Mouse (Mus musculus) kidney, embryonic 14.5 days (tissue): ENCODE data around the gene Acot8. TPM values are rescaled to one million over a fixed set of nuclear protein-coding genes. Genes with fewer than 3 reads are reported as not detected.

Experiments used
- ATAC-seq: fragments of 200-750 bp; cut with Nextera tagmentation; 2 replicates; pipeline ENCODE4 v1.8.0; 2017; ENCODE audit warnings: moderate number of reproducible peaks, mild to moderate bottlenecking, moderate TSS enrichment, moderate library complexity; ENCODE audit not compliant: low FRiP score, low TSS enrichment
- H3K27ac ChIP-seq: fragments of 300-500 bp; sonication (generic); 2 replicates; pipeline ENCODE4 v1.5.1; 2014; ENCODE audit warnings: low read depth, mild to moderate bottlenecking, low read length, moderate library complexity, mixed read lengths
- H3K27me3 ChIP-seq: fragments of 300-500 bp; sonication (generic); 2 replicates; pipeline ENCODE4 v1.6.1; 2014; ENCODE audit warnings: mild to moderate bottlenecking, low read length; ENCODE audit not compliant: control insufficient read depth, insufficient read depth
- H3K36me3 ChIP-seq: fragments of 300-500 bp; sonication (generic); 2 replicates; pipeline ENCODE4 v1.6.1; 2014; ENCODE audit warnings: low read length, mixed read lengths; ENCODE audit not compliant: control insufficient read depth, insufficient read depth
- H3K4me1 ChIP-seq: fragments of 300-500 bp; sonication (generic); 2 replicates; pipeline ENCODE4 v1.6.1; 2014; ENCODE audit warnings: low read length, mixed read lengths; ENCODE audit not compliant: control insufficient read depth, insufficient read depth
- H3K4me2 ChIP-seq: fragments of 300-500 bp; sonication (generic); replicated peaks from 2 replicates; pipeline ENCODE4 v1.6.1; 2014; ENCODE audit warnings: low read depth, mild to moderate bottlenecking, low read length
- H3K4me3 ChIP-seq: fragments of 300-500 bp; sonication (generic); 2 replicates; pipeline ENCODE4 v1.5.1; 2014; ENCODE audit warnings: mild to moderate bottlenecking, low read length
- H3K9ac ChIP-seq: fragments of 300-500 bp; sonication (generic); 2 replicates; pipeline ENCODE4 v1.6.1; 2014; ENCODE audit warnings: low read depth, mild to moderate bottlenecking, low read length, moderate library complexity
- H3K9me3 ChIP-seq: fragments of 300-500 bp; sonication (generic); 2 replicates; pipeline ENCODE4 v1.6.1; 2016; ENCODE audit warnings: low read length; ENCODE audit not compliant: control insufficient read depth
- WGBS: fragments of 180-500 bp; shearing (Covaris S2); extraction: QIAGEN DNeasy Blood & Tissue Kit; methylation state at CpG from one replicate; pipeline ENCODE4 v1.1.7; 2014; 5-methylcytosine and 5-hydroxymethylcytosine counted together
- polyA plus RNA-seq: library from polyadenylated mRNA; unstranded; fragments of >200 nt; fragmentation: Nextera tagmentation; extraction: Ambion mirVana; gene quantifications from 2 replicates; pipeline ENCODE4 v1.2.1, GENCODE M21; 2014

Acot8 gene
- polyA plus RNA-seq, 1 experiment from 2014 or later = 17.0 TPM

GRCm38 (mm10) chr2:164758692-164759091 lies 46.0 kb downstream of the Acot8 start:
- Histone ChIP-seq H3K4me1 (no peaks in the 10 kb centered on the region), H3K27ac (no peak overlapping the region), H3K9ac (no peak overlapping the region), H3K9me3 (no peaks in the 10 kb centered on the region), H3K4me2 (no peak overlapping the region), H3K36me3 (peaks cover 95% of the 10 kb centered on the region), H3K27me3 (no peaks in the 10 kb centered on the region), H3K4me3 (no peak overlapping the region)
- WGBS = 36% methylated on average over 1 of the region's 1 CpGs
- no peak for ATAC-seq

GRCm38 (mm10) chr2:164757841-164758240 lies 46.8 kb downstream of the Acot8 start:
- Histone ChIP-seq H3K9me3 (no peaks in the 10 kb centered on the region), H3K4me1 (no peaks in the 10 kb centered on the region), H3K36me3 (peaks cover 96% of the 10 kb centered on the region), H3K27ac (no peak overlapping the region), H3K4me3 (no peak overlapping the region), H3K4me2 (no peak overlapping the region), H3K27me3 (no peaks in the 10 kb centered on the region), H3K9ac (no peak overlapping the region)
- ATAC-seq = no peak
- 88% methylated on average over 11 of the region's 11 CpGs for WGBS

- ATAC-seq = no peak
- 83% methylated on average over 2 of the region's 2 CpGs for WGBS
Measured at GRCm38 (mm10) chr2:164754800-164755199, 49.9 kb downstream of the Acot8 start.

GRCm38 (mm10) chr2:164754105-164754504 lies 50.6 kb downstream of the Acot8 start:
- no peak for ATAC-seq
- Histone ChIP-seq H3K36me3 (peaks cover 92% of the 10 kb centered on the region), H3K4me2 (no peak overlapping the region), H3K4me1 (no peaks in the 10 kb centered on the region), H3K27ac (no peak overlapping the region), H3K9ac (no peak overlapping the region), H3K27me3 (no peaks in the 10 kb centered on the region), H3K9me3 (no peaks in the 10 kb centered on the region), H3K4me3 (no peak overlapping the region)
- 77% methylated on average over 11 of the region's 11 CpGs for WGBS

More at GRCm38 (mm10) chr2:164754800-164755199, 49.9 kb downstream of the Acot8 start:
- H3K27ac ChIP-seq = no peak overlapping the region
- H3K9me3 ChIP-seq = no peaks in the 10 kb centered on the region
- H3K4me1 ChIP-seq = no peaks in the 10 kb centered on the region
- no peak overlapping the region for H3K4me3 ChIP-seq
- no peaks in the 10 kb centered on the region for H3K27me3 ChIP-seq
- H3K36me3 ChIP-seq = peaks cover 93% of the 10 kb centered on the region
- no peak overlapping the region for H3K9ac ChIP-seq
- no peak overlapping the region for H3K4me2 ChIP-seq

- Histone ChIP-seq H3K27me3 (no peaks in the 10 kb centered on the region), H3K4me1 (no peaks in the 10 kb centered on the region), H3K4me3 (no peak overlapping the region), H3K36me3 (peaks cover 88% of the 10 kb centered on the region), H3K9me3 (no peaks in the 10 kb centered on the region), H3K4me2 (no peak overlapping the region), H3K27ac (no peak overlapping the region), H3K9ac (no peak overlapping the region)
- no peak for ATAC-seq
- WGBS = 89% methylated on average over 2 of the region's 2 CpGs
Measured at GRCm38 (mm10) chr2:164752454-164752853, 52.2 kb downstream of the Acot8 start.

GRCm38 (mm10) chr2:164748991-164749390 lies 55.7 kb downstream of the Acot8 start:
- peaks cover 55% of the 10 kb centered on the region for H3K36me3 ChIP-seq
- ATAC-seq = no peak
- WGBS = 91% methylated on average over 6 of the region's 6 CpGs

GRCm38 (mm10) chr2:164748191-164748590 lies 56.5 kb downstream of the Acot8 start:
- ATAC-seq = no peak
- WGBS = 86% methylated on average over 4 of the region's 4 CpGs
- Histone ChIP-seq H3K27me3 (no peaks in the 10 kb centered on the region), H3K4me3 (no peak overlapping the region), H3K4me2 (no peak overlapping the region), H3K36me3 (peaks cover 47% of the 10 kb centered on the region), H3K4me1 (peaks cover 5% of the 10 kb centered on the region), H3K9ac (no peak overlapping the region), H3K9me3 (no peaks in the 10 kb centered on the region), H3K27ac (no peak overlapping the region)

More at GRCm38 (mm10) chr2:164748991-164749390, 55.7 kb downstream of the Acot8 start:
- Histone ChIP-seq H3K9ac (no peak overlapping the region), H3K9me3 (no peaks in the 10 kb centered on the region), H3K4me2 (no peak overlapping the region), H3K27me3 (no peaks in the 10 kb centered on the region), H3K4me1 (peaks cover 5% of the 10 kb centered on the region), H3K27ac (no peak overlapping the region), H3K4me3 (no peak overlapping the region)

- WGBS = 44% methylated on average over 8 of the region's 8 CpGs
- ATAC-seq = no peak
- H3K36me3 ChIP-seq = peaks cover 34% of the 10 kb centered on the region
- H3K9me3 ChIP-seq = no peaks in the 10 kb centered on the region
- peak overlapping the region; percentile 83 for H3K4me3 ChIP-seq
- no peak overlapping the region for H3K27ac ChIP-seq
- peak overlapping the region; percentile 93 for H3K9ac ChIP-seq
- H3K4me2 ChIP-seq = peak overlapping the region; percentile 60
- peaks cover 5% of the 10 kb centered on the region for H3K4me1 ChIP-seq
- no peaks in the 10 kb centered on the region for H3K27me3 ChIP-seq
Measured at GRCm38 (mm10) chr2:164746693-164747092, 58.0 kb downstream of the Acot8 start.

GRCm38 (mm10) chr2:164745843-164746479 lies 58.7 kb downstream of the Acot8 start, which contains the start of the genes Wfdc3 and Dnttip1:
Gene Wfdc3, minus strand, starts transcription at chr2:164745931.
Gene Dnttip1, plus strand, starts transcription at chr2:164745983.
- H3K27ac ChIP-seq = peak within 1 kb of the TSS; percentile 55; the same call in 1 of the 2 replicates
- H3K9me3 ChIP-seq = no peaks in the 10 kb centered on the region
- peak within 1 kb of the TSS; percentile 60 for H3K4me2 ChIP-seq
- H3K4me3 ChIP-seq = peak within 1 kb of the TSS; percentile 83
- no peaks in the 10 kb centered on the region for H3K27me3 ChIP-seq
- under 1% methylated on average over 70 of the region's 70 CpGs for WGBS
- H3K9ac ChIP-seq = peak within 1 kb of the TSS; percentile 93
- H3K36me3 ChIP-seq = peaks cover 30% of the 10 kb centered on the region
- peak; percentile 89 for ATAC-seq
- peaks cover 5% of the 10 kb centered on the region for H3K4me1 ChIP-seq
